Mouse (Mus musculus): ENCODE results near the gene Tcl1b4. TPM values are rescaled to one million over a fixed set of nuclear protein-coding genes. Genes with fewer than 3 reads are reported as not detected.
"Not testable (repeated sequence)": the region's sequence is repeated elsewhere in the genome, so short reads cannot be mapped to it uniquely, and the experiment has no call there.

The Tcl1b4 gene
- polyA plus RNA-seq, 1 experiment from 2014 or later = not detected

DNA sequence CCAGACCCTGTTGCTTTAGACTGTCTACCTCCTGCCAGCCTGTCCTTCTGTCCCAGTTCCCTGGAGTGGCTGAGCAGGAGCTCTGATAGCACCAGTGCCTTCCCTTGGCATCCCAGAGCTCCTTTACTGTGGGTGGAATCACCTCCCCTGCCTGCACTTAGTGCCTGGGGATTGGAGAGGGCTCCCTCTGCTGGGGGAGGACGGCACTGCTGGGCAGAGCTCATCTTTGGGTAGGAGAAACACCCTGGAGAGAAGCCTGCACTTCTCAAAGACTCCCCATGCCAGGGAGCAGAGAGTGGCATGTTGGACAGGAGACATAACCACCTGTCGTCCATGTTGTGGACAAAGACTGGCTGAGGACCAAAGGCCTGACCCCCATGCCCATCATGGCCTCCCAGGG, 27.4 kb upstream of the Tcl1b4 start:
- WGBS = 18% methylated on average over 2 of the region's 2 CpGs
- peak; percentile 58 for TF ChIP-seq CTCF (IDR thresholded peaks at IDR 0.05; ENCODE audit: low read depth)
- ATAC-seq (ENCODE audit: low FRiP score, low TSS enrichment); H3K9me3 ChIP-seq (ENCODE audit: control insufficient read depth, low read length); H3K27ac ChIP-seq (replicated peaks); H3K4me3 ChIP-seq (ENCODE audit: low read depth, low read length); H3K4me2 ChIP-seq (replicated peaks; ENCODE audit: low read depth); H3K27me3 ChIP-seq (ENCODE audit: control insufficient read depth, insufficient read depth, low read length); H3K4me1 ChIP-seq (replicated peaks; ENCODE audit: control insufficient read depth, insufficient read depth); H3K9ac ChIP-seq (ENCODE audit: low read length); H3K36me3 ChIP-seq (ENCODE audit: control insufficient read depth, insufficient read depth, low read length): not testable (repeated sequence)
- peak; percentile 25 for DNase-seq (ENCODE audit: low spot score)

DNA sequence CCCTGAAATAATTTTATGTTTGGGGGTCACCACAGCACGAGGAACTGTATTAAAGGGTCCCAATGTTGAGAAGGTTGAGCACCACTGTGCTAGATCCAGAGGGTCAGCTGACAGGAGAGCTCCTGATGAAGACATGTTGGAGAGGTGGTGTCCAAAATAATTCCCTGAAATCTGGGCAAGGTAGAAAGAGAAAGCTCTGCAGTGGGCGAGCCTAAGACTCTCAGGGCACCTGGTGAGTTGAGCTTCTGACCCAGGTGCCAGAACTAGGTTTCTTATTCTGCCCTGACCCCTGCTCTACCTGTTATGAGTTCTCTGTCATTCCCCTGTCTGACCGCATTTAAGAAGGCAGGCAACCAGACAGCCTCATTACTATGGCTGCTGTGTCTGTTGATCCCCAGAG, 25.7 kb upstream of the Tcl1b4 start, which contains the start of gene Tcl1b5:
Gene Tcl1b5 (plus strand): TSS at position 301 of the 400 bp plus-strand sequence.
- not testable (repeated sequence) for H3K4me1 ChIP-seq (replicated peaks; ENCODE audit: control insufficient read depth, insufficient read depth); ATAC-seq (ENCODE audit: low FRiP score, low TSS enrichment); H3K9ac ChIP-seq (ENCODE audit: low read length); H3K36me3 ChIP-seq (ENCODE audit: control insufficient read depth, insufficient read depth, low read length); H3K27me3 ChIP-seq (ENCODE audit: control insufficient read depth, insufficient read depth, low read length); DNase-seq (ENCODE audit: low spot score); H3K4me3 ChIP-seq (ENCODE audit: low read depth, low read length); H3K4me2 ChIP-seq (replicated peaks; ENCODE audit: low read depth); H3K9me3 ChIP-seq (ENCODE audit: control insufficient read depth, low read length); H3K27ac ChIP-seq (replicated peaks)
- 60% methylated on average over 3 of the region's 3 CpGs for WGBS

DNA sequence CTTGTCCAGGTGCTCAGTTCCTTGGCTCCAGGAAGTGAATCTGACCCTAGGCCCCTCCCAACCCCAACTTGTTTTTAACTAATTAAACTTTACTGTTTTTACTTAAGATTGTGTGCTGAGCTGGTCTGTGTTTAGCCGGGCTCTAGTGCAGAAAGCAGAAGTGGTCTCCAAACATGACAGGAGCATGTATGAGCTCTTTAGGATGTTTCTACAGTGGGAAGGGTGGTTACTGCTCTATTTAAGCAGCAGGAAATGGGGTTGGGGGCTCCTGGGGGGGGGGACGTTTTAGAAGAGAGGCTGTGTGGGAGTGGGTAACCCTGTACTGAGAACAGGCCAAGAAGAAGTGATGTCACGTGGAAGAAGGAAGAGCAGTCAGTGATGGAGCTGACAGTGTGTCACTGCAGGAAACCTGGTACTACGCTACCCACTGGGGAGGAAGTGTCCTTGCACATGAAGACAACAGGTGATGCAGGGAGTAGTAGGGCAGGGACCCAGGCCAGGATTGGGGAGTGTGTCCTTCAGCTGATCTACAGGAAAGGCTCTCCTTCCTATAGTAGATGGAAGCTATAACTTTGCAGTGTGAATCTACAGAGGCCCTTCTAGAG, 20.6 kb upstream of the Tcl1b4 start:
- not testable (repeated sequence) for H3K4me3 ChIP-seq (ENCODE audit: low read depth, low read length); H3K4me2 ChIP-seq (replicated peaks; ENCODE audit: low read depth); H3K27me3 ChIP-seq (ENCODE audit: control insufficient read depth, insufficient read depth, low read length); H3K27ac ChIP-seq (replicated peaks); ATAC-seq (ENCODE audit: low FRiP score, low TSS enrichment); H3K9ac ChIP-seq (ENCODE audit: low read length); H3K36me3 ChIP-seq (ENCODE audit: control insufficient read depth, insufficient read depth, low read length); DNase-seq (ENCODE audit: low spot score); H3K4me1 ChIP-seq (replicated peaks; ENCODE audit: control insufficient read depth, insufficient read depth); H3K9me3 ChIP-seq (ENCODE audit: control insufficient read depth, low read length)
- WGBS = 72% methylated on average over 4 of the region's 4 CpGs

DNA sequence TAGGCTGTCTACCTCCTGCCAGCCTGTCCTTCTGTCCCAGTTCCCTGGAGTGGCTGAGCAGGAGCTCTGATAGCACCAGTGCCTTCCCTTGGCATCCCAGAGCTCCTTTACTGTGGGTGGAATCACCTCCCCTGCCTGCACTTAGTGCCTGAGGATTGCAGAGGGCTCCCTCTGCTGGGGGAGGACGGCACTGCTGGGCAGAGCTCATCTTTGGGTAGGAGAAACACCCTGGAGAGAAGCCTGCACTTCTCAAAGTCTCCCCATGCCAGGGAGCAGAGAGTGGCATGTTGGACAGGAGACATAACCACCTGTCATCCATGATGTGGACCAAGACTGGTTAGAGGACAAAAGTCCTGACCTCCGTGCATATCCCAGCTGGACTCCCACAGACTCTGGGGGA, 12.8 kb upstream of the Tcl1b4 start:
- ATAC-seq (ENCODE audit: low FRiP score, low TSS enrichment); H3K9me3 ChIP-seq (ENCODE audit: control insufficient read depth, low read length); H3K27me3 ChIP-seq (ENCODE audit: control insufficient read depth, insufficient read depth, low read length); H3K4me2 ChIP-seq (replicated peaks; ENCODE audit: low read depth); H3K9ac ChIP-seq (ENCODE audit: low read length); H3K36me3 ChIP-seq (ENCODE audit: control insufficient read depth, insufficient read depth, low read length); H3K4me3 ChIP-seq (ENCODE audit: low read depth, low read length); DNase-seq (ENCODE audit: low spot score); H3K27ac ChIP-seq (replicated peaks); H3K4me1 ChIP-seq (replicated peaks; ENCODE audit: control insufficient read depth, insufficient read depth): not testable (repeated sequence)
- 48% methylated on average over 2 of the region's 2 CpGs for WGBS
- TF ChIP-seq CTCF (IDR thresholded peaks at IDR 0.05; ENCODE audit: low read depth) = peak; percentile 61

DNA sequence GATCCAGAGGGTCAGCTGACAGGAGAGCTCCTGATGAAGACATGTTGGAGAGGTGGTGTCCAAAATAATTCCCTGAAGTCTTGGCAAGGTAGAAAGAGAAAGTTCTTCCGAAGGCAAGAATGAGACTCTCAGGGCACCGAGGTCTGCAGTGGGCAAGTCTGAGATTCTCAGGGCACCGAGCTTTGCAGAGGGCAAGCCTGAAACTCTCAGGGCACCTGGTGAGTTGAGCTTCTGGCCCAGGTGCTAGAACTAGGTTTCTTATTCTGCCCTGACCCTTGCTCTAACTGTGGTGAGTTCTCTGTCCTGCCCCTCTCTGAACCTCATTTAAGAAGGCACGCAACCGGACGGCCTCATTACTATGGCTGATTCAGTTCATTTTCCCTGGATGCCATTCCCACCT, 11.0 kb upstream of the Tcl1b4 start, which contains the start of gene Tcl1b3:
Gene Tcl1b3 (plus strand): TSS at position 301 of the 400 bp plus-strand sequence.
- H3K27ac ChIP-seq (replicated peaks); H3K9me3 ChIP-seq (ENCODE audit: control insufficient read depth, low read length); H3K36me3 ChIP-seq (ENCODE audit: control insufficient read depth, insufficient read depth, low read length); ATAC-seq (ENCODE audit: low FRiP score, low TSS enrichment); H3K9ac ChIP-seq (ENCODE audit: low read length); H3K4me1 ChIP-seq (replicated peaks; ENCODE audit: control insufficient read depth, insufficient read depth); DNase-seq (ENCODE audit: low spot score); H3K4me3 ChIP-seq (ENCODE audit: low read depth, low read length); H3K4me2 ChIP-seq (replicated peaks; ENCODE audit: low read depth); H3K27me3 ChIP-seq (ENCODE audit: control insufficient read depth, insufficient read depth, low read length): not testable (repeated sequence)
- 85% methylated on average over 6 of the region's 6 CpGs for WGBS

DNA sequence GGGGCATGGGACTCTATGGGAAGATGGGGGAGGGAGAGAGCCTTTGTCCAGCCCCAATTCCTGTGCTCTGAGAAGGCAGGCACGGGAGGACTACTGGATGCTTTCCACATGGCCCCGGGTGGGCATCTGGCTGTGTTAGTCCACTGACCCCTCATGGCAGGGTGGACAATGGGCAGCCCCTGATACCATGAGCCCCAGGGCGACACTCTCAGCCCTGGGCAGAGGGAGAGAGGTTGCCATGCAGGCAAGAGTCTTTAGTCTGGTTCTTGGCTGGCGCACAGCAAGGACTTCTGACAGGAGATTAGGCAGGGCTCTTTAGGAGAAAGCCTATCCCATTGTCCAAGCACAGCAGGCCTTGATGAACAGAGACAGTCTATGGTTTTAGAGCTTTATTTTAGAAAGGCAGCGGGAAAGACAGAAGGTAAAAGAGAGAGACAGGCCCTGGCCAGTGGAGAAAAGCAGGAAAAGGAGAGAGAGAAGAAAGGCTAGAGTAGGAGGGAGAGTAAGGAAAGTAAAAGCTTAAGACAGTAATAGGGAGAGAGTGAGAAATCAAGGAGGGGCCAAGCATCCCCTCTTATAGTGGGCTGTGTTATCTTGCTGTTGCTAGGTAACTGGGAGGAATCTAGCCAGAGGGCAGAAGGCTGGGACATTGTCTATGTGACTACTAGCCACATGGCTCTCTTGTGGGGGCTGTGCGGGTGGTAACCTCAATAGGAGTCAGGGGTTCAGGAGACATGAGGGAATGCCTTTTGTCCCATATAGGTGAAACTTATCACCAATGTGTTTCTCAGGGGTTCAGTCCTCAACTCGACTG, 1.9 kb upstream of the Tcl1b4 start:
- not testable (repeated sequence) for H3K27me3 ChIP-seq (ENCODE audit: control insufficient read depth, insufficient read depth, low read length); H3K9me3 ChIP-seq (ENCODE audit: control insufficient read depth, low read length); H3K4me2 ChIP-seq (replicated peaks; ENCODE audit: low read depth); H3K4me1 ChIP-seq (replicated peaks; ENCODE audit: control insufficient read depth, insufficient read depth); DNase-seq (ENCODE audit: low spot score); H3K9ac ChIP-seq (ENCODE audit: low read length); ATAC-seq (ENCODE audit: low FRiP score, low TSS enrichment); H3K36me3 ChIP-seq (ENCODE audit: control insufficient read depth, insufficient read depth, low read length); H3K4me3 ChIP-seq (ENCODE audit: low read depth, low read length); H3K27ac ChIP-seq (replicated peaks)
- 69% methylated on average over 7 of the region's 7 CpGs for WGBS
